Mouse (Mus musculus) kidney, postnatal 14 days (tissue): Measurements from ENCODE around the gene Whrn.
A peak's percentile ranks its signal among the peaks of the same experiment; 100 is the strongest.

ENCODE experiments used
- DNase-seq: peaks from one replicate; pipeline ENCODE4 v3.0.0; 2022; ENCODE audit warnings: mixed read lengths

Whrn gene

DNA sequence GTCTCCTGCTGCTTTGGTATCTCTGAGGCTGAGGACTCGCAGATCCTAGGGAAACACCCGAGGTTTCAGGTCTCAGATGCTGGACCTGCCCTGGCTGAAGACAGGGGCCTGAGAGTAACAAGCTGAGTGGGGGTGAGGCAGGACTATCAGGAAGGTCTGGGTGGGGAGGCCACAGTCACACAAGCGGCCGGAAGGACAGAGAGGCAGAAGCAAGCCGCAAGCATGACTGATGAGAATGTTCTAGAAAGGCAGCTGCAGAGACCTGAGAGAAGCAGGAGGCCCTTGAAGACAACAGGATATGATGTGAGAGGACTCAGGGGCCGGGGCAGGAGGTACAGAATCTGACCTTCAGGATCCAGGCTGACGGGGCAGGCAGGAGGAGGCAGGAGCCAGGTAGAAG lies 91.6 kb downstream of the Whrn start:
- peak; percentile 20 for DNase-seq

DNA sequence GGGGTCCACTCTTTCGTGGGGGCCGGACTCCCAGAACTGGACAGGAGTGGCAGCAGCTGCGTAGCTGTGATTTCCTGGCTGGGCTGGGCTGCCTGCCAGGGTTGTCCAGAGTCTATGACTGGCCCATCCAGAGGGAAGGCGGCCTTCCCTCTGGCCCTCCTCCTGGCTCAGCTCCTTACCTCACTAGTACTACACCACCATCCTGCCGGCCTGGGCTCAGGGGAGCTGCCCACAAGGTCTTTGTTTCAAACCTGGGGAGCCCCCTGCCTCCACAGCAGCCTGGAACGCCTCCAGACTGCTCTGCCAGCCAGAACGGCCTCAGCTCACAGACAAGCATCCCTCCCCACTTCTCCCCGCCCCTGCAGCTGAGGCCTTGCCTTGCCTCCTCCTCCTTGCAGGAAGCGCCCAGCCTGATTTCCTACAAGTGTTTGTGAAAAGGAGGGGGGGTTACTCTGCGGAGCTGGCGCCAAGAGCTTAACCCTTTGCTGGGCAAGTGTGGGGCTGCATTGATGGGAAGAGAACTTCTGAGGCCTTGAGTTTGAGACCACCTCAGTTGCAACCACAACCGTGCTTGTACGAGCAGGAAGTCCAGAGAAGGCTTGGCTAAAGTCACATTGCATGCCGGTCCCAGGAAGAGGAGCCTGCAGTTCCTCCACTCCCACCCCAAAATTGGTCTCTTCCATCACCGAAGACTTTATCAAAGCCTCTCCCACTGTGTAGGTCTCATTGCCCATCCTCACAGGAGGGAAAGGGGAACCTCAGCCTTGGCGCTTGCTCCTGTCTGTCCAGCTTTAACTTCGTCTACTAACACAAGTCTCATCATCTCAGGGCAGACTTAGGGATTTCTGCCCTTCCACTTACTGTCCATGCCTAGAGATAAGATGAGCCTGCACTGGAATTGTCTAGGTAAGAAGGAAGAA lies 92.5 kb downstream of the Whrn start, which contains the start of gene Akna:
Akna (minus strand) TSS at position 315 of the 920 bp plus-strand sequence.
- peak; percentile 94 for DNase-seq

- no peak for DNase-seq
These were observed 93.2 kb downstream of the Whrn start for GRCm38 (mm10) chr4:63402558-63402957.

DNA sequence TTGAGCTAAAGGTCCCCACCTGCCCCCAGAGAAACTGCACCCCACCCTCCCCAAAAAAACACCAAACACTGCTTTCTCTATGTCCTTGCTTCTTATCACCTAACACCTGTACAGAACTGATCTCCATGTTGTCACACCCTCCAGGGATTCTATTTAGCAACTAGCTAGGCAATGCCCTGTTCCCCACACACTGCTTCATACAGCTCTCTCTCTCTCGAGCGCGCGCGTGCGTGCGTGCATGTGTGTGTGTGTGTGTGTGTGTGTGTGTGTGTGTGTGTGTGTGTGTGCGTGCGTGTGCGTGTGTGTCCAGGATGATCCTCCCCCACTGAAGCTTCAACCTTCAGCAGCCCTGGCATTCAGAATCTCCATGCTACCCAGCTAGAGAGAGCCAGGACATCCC lies 93.7 kb downstream of the Whrn start:
- DNase-seq = no peak

- no peak for DNase-seq
These were observed 94.2 kb downstream of the Whrn start for GRCm38 (mm10) chr4:63401620-63402019.

- no peak for DNase-seq
These were observed 95.1 kb downstream of the Whrn start for GRCm38 (mm10) chr4:63400541-63401306.

DNA sequence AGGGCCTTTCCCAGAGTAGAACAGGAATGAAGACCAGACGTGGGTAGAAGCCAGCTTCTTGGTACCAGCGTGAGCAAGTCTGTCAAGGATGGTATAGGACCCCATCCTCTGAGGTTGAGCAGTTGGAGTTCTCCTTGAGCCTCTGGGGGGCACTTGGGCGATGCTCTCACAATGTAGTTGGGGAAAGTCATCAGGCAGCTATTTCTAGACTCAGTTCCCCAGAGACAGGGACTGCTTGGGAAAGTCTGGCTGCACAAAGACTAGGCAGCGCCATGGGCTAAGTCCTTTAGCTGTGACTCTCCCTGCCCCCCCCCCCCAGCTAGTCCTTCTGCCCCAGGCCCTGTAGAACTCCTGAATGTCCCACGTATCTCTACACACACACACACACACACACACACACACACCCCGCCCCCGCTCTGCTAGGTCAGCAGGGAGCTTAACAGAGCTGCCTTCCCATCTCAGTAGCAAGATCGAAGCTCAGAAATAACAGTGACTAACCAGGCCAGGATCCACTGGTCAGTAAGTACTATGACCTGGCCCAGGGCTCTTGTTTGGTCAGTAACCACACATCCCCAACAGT lies 96.0 kb downstream of the Whrn start:
- no peak for DNase-seq

GRCm38 (mm10) chr4:63398854-63399609 lies 96.8 kb downstream of the Whrn start:
- DNase-seq = peak; percentile 28

DNA sequence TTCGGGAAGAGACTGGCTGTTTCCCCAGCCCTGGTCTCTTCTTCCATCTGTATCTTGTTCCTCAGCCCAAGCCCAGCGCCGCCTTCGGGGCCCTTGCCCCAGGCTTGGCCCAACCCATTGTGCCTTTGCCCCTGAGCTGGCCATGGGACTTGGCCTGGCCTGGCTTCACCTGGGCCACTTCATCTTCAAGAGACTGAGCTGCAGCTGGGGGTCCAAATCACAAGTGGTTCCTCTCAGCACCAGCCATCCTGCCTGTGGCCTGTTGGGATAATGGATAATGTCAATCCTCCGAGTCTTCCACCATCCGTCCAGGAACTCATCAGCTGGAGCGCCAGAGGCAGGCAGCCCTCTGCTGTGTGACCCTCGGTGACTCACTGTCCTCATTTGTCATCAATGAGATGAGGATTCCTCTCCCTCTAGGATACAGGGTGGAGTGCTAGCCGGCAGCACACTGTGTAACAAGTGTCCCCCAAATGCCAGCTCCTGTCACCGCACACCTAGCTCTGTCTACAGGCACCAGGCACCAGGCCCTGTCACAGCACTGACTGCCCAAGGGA lies 97.7 kb downstream of the Whrn start:
- no peak for DNase-seq

GRCm38 (mm10) chr4:63391322-63391721 lies 104.5 kb downstream of the Whrn start:
- no peak for DNase-seq

GRCm38 (mm10) chr4:63389887-63390528 lies 105.8 kb downstream of the Whrn start:
- no peak for DNase-seq

DNA sequence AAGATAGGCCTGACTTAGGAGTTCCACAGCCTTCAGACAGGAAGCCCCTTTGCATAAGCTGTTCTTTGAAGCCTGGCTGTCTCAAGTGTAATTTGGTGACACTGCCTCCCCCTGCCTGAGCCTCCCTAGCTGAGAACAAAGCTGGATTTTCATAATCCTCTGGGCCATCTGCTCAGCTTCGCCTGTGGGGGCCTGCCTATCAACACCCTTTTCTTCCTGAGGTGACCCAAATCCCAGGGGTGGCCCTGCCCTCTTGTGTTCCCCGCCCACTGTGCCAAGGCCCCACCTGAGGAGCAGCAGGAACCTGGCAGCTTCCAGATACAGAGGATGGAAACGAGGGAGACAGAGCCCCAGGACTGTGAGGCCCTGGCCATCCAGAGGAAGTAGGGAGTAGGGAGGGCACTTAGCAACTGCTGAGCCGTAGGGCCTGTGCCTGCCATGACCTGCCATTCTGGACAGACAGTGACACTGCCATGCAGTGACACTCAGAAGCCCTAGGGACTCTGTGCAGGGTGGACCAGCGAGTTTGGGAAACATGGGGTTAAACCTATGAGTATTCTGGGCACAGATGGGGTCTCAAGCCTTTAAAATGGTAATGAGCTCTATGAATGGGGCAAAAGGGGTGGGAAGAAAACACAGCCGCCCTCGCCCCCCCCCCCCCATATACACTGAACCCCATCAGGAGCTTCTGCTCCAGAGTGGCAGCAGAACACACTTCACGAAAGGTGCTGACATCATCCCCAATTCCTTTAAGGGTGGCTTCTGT lies 106.5 kb downstream of the Whrn start:
- no peak for DNase-seq

DNA sequence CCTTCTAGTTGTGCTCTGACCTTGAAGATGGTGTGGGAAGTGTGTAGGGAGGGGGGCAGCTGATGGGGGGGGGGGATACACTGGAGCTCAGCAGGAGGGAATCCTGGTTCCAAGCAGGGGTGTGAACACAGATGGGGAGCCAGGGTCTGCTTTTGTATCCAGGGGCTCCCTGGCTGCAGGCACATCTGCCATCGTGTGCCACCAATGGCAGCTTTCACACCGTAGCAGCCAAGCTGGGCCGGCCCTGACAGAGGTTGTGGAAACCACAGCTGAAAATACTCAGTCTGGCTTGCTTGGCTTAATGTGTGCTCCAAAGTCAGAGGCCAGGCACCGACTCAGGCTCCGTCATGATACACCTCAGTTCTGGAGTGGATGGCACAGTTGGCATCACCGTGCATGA lies 107.8 kb downstream of the Whrn start:
- DNase-seq = no peak

DNA sequence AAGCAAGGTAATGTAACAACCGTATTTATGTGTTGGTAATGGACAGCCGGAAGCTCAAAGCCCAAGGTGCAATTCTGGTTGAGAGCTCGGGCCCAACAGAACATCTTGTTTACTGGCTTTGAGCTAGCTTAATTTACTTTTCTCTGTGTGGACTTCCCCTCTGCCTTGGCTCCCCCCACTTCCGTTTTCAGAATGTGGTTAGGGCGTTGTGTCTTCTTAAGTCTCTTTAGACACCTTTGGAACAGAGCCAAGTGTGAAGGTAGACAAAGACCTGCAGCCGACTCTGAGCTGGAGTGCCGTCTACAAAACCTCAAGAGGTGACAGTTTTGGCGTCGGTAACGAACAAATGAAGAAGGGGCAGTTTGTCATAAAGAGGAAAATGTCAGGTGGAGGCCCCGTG lies 110.0 kb downstream of the Whrn start:
- no peak for DNase-seq

DNA sequence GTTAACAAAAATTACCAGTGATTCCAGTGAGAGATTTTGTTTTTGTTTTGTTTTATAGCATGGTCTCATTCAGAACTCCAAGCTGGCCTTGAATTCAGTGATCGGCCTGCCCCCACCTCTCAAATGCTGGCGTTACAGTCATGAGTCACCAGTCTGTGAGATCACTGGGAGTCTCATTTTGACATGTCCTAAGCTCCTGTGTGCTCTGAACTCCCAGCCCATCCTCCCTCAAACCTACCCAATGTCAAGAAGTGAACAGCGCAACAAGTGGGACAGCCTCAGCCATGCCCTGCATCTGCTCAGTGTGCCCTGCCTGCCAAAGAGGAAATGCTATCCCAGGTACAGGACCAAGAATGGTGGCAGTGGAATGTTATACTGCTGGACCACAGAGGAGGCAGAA lies 110.5 kb downstream of the Whrn start:
- no peak for DNase-seq

- no peak for DNase-seq
These were observed 111.5 kb downstream of the Whrn start for GRCm38 (mm10) chr4:63384262-63384661.

GRCm38 (mm10) chr4:63383474-63383873 lies 112.3 kb downstream of the Whrn start:
- no peak for DNase-seq

GRCm38 (mm10) chr4:63382676-63383369 lies 113.0 kb downstream of the Whrn start:
- no peak for DNase-seq

- no peak for DNase-seq
These were observed 118.3 kb downstream of the Whrn start for GRCm38 (mm10) chr4:63377483-63377882.

DNA sequence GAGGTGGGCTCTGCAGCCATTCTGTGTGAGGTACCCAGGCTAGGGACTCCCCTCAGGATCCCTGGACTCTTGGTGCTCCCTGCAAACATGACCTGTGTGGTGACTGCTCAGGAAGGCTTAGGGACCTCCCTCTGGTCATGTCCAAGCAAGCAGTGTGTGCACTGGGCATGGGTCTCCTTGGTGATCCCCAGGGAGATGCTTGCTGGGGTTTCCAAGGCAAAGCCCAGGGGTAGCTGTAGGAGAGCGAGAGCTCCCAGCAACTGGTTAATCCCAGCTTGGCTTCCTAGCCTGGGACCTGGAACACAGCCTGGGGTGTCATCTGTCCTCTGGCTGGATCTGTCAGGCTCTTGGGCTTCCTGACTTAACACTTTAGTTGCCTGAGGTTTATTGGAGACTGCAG lies 120.4 kb downstream of the Whrn start:
- no peak for DNase-seq
